Mouse (Mus musculus): Measurements from ENCODE around the gene Tex14.

- TF ChIP-seq CTCF (conservative IDR thresholded peaks at IDR 0.05; ENCODE audit: low read length) (no peak), POU5F1 (IDR thresholded peaks at IDR 0.05; ENCODE audit: borderline replicate concordance, low read length) (no peak), NANOG (IDR thresholded peaks at IDR 0.05; ENCODE audit: borderline replicate concordance, low read length) (no peak)
Observed at GRCm38 (mm10) chr11:87404876-87405275, at the start of gene Tex14, which contains the start of gene Rad51c.

Measured in E14TG2a.4 (cell line).